ENCODE assay signal across 34 mouse cellular contexts in the genomic region with DNA sequence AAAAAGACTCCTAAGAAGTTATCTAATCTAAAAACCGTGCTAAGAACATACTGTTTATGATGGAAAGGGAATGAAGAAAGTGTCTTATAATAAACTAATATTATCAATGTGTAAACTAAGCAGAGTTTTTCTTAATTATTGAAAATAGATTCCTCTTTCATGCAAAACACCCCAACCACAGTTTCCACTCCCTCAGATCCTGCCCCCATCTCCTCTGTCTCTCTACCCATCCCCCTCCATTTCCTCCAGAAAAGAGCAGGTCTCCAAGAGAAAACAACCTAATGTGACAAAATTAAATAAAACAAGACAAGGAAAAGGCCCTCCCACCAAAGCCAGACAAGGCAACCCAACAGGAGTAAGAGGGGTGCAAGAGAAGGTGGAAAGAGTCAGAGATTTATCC.
"Had no signal": no experiment of that assay in that cellular context is flagged by ENCODE, and none has a peak within 500 bp of the region (broad histone marks: within the 10 kb centered on the region; RNA-seq: fewer than 3 reads in every experiment).

No protein-coding gene starts in this region.

- ATAC-seq: hindbrain, embryonic 16.5 days; hindbrain, postnatal 0 days; intestine, embryonic 16.5 days; intestine, postnatal 0 days had no signal

- H3K4me3 ChIP-seq: heart, embryonic 10.5 days; heart, embryonic 12.5 days; heart, embryonic 13.5 days; heart, embryonic 15.5 days; hindbrain, embryonic 10.5 days; hindbrain, embryonic 12.5 days; hindbrain, embryonic 13.5 days; hindbrain, embryonic 15.5 days; kidney, embryonic 15.5 days; layer of hippocampus, adult 2 months; left cerebral cortex, adult 2 months had no signal

- H3K27ac ChIP-seq: heart, embryonic 10.5 days; heart, embryonic 13.5 days; heart, embryonic 15.5 days; hindbrain, embryonic 10.5 days; hindbrain, embryonic 12.5 days; hindbrain, embryonic 13.5 days; hindbrain, embryonic 14.5 days; hindbrain, embryonic 15.5 days; hindbrain, postnatal 0 days; kidney, embryonic 15.5 days; kidney, postnatal 0 days; layer of hippocampus, adult 2 months; left cerebral cortex, adult 2 months had no signal

- H3K9me3 ChIP-seq: heart, embryonic 10.5 days; heart, embryonic 12.5 days; heart, embryonic 13.5 days; heart, embryonic 15.5 days; hindbrain, embryonic 10.5 days; hindbrain, embryonic 12.5 days; hindbrain, embryonic 13.5 days; hindbrain, embryonic 15.5 days; kidney, embryonic 15.5 days had no signal

- H3K4me1 ChIP-seq: heart, embryonic 10.5 days; heart, embryonic 12.5 days; heart, embryonic 13.5 days; heart, embryonic 15.5 days; hindbrain, embryonic 10.5 days; hindbrain, embryonic 12.5 days; hindbrain, embryonic 13.5 days; hindbrain, embryonic 15.5 days; kidney, embryonic 15.5 days had no signal

- H3K27me3 ChIP-seq: heart, embryonic 12.5 days; heart, embryonic 13.5 days; heart, embryonic 15.5 days; hindbrain, embryonic 12.5 days; hindbrain, embryonic 13.5 days; hindbrain, embryonic 15.5 days; kidney, embryonic 15.5 days had no signal

- H3K9ac ChIP-seq: heart, embryonic 12.5 days; heart, embryonic 13.5 days; heart, embryonic 15.5 days; hindbrain, embryonic 12.5 days; hindbrain, embryonic 13.5 days; hindbrain, embryonic 14.5 days; hindbrain, embryonic 15.5 days; kidney, embryonic 15.5 days had no signal

- H3K36me3 ChIP-seq: heart, embryonic 10.5 days; heart, embryonic 12.5 days; heart, embryonic 13.5 days; heart, embryonic 15.5 days; hindbrain, embryonic 10.5 days; hindbrain, embryonic 12.5 days; hindbrain, embryonic 13.5 days; hindbrain, embryonic 15.5 days; kidney, embryonic 15.5 days had no signal

- DNase-seq: heart, postnatal 10 days; heart, postnatal 14 days; heart, postnatal 36 days; heart, postnatal 4 days; kidney, adult 11 months; kidney, adult 18-20 months; kidney, adult 2 months; kidney, adult 8-10 months; kidney, adult 9 months; kidney, postnatal 10 days; kidney, postnatal 14 days; kidney, postnatal 25 days; kidney, postnatal 36 days; kidney, postnatal 4 days; layer of hippocampus, adult 9-11 months; layer of hippocampus, postnatal 36 days had no signal

- H3K4me2 ChIP-seq: heart, embryonic 11.5 days; heart, embryonic 12.5 days; heart, embryonic 13.5 days; heart, embryonic 15.5 days; hindbrain, embryonic 12.5 days; hindbrain, embryonic 13.5 days; hindbrain, embryonic 14.5 days; hindbrain, embryonic 15.5 days; kidney, embryonic 15.5 days had no signal
